ENCODE assay signal across 26 mouse cellular contexts in genomic region chr2:170712658-170713285, GRCm38 (mm10). TPM values are rescaled to one million over a fixed set of nuclear protein-coding genes. Genes with fewer than 3 reads are reported as not detected.
A peak's percentile ranks its signal among the peaks of the same experiment; 100 is the strongest.
DNase-seq lines count a peak whose midpoint lies in the region; ATAC-seq lines count a peak whose summit lies in the region.
"Had no signal": no experiment of that assay in that cellular context is flagged by ENCODE, and none has a peak within 500 bp of the region (broad histone marks: within the 10 kb centered on the region; RNA-seq: fewer than 3 reads in every experiment).

No protein-coding gene starts in this region.

- H3K27me3 ChIP-seq in liver, embryonic 11.5 days (replicated peaks; ENCODE audit: control insufficient read depth, insufficient read depth, low read length), result no peaks in the 10 kb centered on the region
- no peaks in the 10 kb centered on the region for H3K27me3 ChIP-seq in liver, embryonic 12.5 days (replicated peaks)
- H3K27me3 ChIP-seq in embryonic facial prominence, embryonic 10.5 days (replicated peaks; ENCODE audit: low read depth, poor library complexity, severe bottlenecking), result no peaks in the 10 kb centered on the region
- H3K27me3 ChIP-seq: forebrain, embryonic 13.5 days; hindbrain, embryonic 13.5 days; intestine, embryonic 15.5 days had no signal

- no peaks in the 10 kb centered on the region; the same call in 1 of the 2 replicates for H3K9me3 ChIP-seq in liver, embryonic 11.5 days (ENCODE audit: control insufficient read depth, low read length)
- H3K9me3 ChIP-seq in liver, embryonic 12.5 days (replicated peaks), result 0 out of 2 replicates have a peak, but pooled peaks cover 28% of the 10 kb centered on the region
- no peaks in the 10 kb centered on the region for H3K9me3 ChIP-seq in embryonic facial prominence, embryonic 10.5 days
- H3K9me3 ChIP-seq: forebrain, embryonic 10.5 days; forebrain, embryonic 13.5 days; hindbrain, embryonic 10.5 days; hindbrain, embryonic 13.5 days; intestine, embryonic 15.5 days had no signal

- no peak overlapping the region for H3K4me2 ChIP-seq in liver, embryonic 11.5 days
- H3K4me2 ChIP-seq in liver, embryonic 12.5 days, result no peak overlapping the region
- H3K4me2 ChIP-seq: forebrain, embryonic 13.5 days; hindbrain, embryonic 13.5 days; intestine, embryonic 15.5 days had no signal

- H3K4me1 ChIP-seq in liver, embryonic 11.5 days (replicated peaks; ENCODE audit: control insufficient read depth, insufficient read depth, low read length), result no peaks in the 10 kb centered on the region
- H3K4me1 ChIP-seq in liver, embryonic 12.5 days, result no peaks in the 10 kb centered on the region
- peaks cover 4% of the 10 kb centered on the region; the same call in 1 of the 2 replicates for H3K4me1 ChIP-seq in embryonic facial prominence, embryonic 10.5 days
- H3K4me1 ChIP-seq: forebrain, embryonic 13.5 days; hindbrain, embryonic 13.5 days; intestine, embryonic 15.5 days had no signal

- no peak overlapping the region for H3K27ac ChIP-seq in liver, embryonic 11.5 days (ENCODE audit: low read depth, low read length)
- H3K27ac ChIP-seq in liver, embryonic 12.5 days, result no peak overlapping the region
- H3K27ac ChIP-seq in embryonic facial prominence, embryonic 10.5 days (replicated peaks), result no peak overlapping the region
- H3K27ac ChIP-seq: forebrain, embryonic 10.5 days; forebrain, embryonic 13.5 days; hindbrain, embryonic 10.5 days; hindbrain, embryonic 13.5 days; intestine, embryonic 15.5 days had no signal

- peak; percentile 61 to 71 for DNase-seq in cerebellum, postnatal 10 days
- DNase-seq in cerebellum, adult 9-10 months, result no peak
- peak; percentile 26 to 28 for DNase-seq in cerebellum, postnatal 36 days
- DNase-seq in cerebellum, adult 18-20 months, result no peak
- DNase-seq in liver, embryonic 11.5 days (ENCODE audit: low spot score), result peak; percentile 23
- DNase-seq in embryonic facial prominence, embryonic 10.5 days (ENCODE audit: low spot score), result peak; percentile 1
- no peak for DNase-seq in gastrocnemius, adult 8-10 months (ENCODE audit: low spot score in 2 of 2)
- DNase-seq: adrenal gland, adult 2 months; adrenal gland, postnatal 14 days; embryo, embryonic 11 days; gastrocnemius, postnatal 14 days; heart, adult 18-20 months; heart, postnatal 36 days; kidney, adult 11 months; kidney, adult 8-10 months had no signal

- H3K9ac ChIP-seq in liver, embryonic 11.5 days (ENCODE audit: low read depth, low read length), result no peak overlapping the region
- H3K9ac ChIP-seq in liver, embryonic 12.5 days, result no peak overlapping the region
- H3K9ac ChIP-seq: forebrain, embryonic 13.5 days; hindbrain, embryonic 13.5 days; intestine, embryonic 15.5 days had no signal

- WGBS in liver, embryonic 11.5 days, result 72% methylated on average over 11 of the region's 11 CpGs
- WGBS in liver, embryonic 12.5 days (ENCODE audit: insufficient replicate concordance), result 62% methylated on average over 11 of the region's 11 CpGs
- 88% methylated on average over 11 of the region's 11 CpGs for WGBS in embryonic facial prominence, embryonic 10.5 days

- H3K36me3 ChIP-seq in liver, embryonic 11.5 days (ENCODE audit: control insufficient read depth, insufficient read depth, low read length), result no peaks in the 10 kb centered on the region
- no peaks in the 10 kb centered on the region for H3K36me3 ChIP-seq in liver, embryonic 12.5 days
- no peaks in the 10 kb centered on the region for H3K36me3 ChIP-seq in embryonic facial prominence, embryonic 10.5 days (replicated peaks)
- H3K36me3 ChIP-seq: forebrain, embryonic 10.5 days; hindbrain, embryonic 10.5 days; hindbrain, embryonic 13.5 days; intestine, embryonic 15.5 days had no signal

- no peak for ATAC-seq in liver, embryonic 11.5 days (replicated peaks; ENCODE audit: low FRiP score)
- no peak for ATAC-seq in liver, embryonic 12.5 days
- ATAC-seq: CD4-positive, CD25-positive, alpha-beta regulatory T cell, adult 4 months; forebrain, embryonic 13.5 days; forebrain, embryonic 16.5 days; hindbrain, embryonic 16.5 days; intestine, embryonic 15.5 days had no signal

- H3K4me3 ChIP-seq in liver, embryonic 11.5 days (ENCODE audit: low read depth, low read length), result no peak overlapping the region
- H3K4me3 ChIP-seq in liver, embryonic 12.5 days, result no peak overlapping the region
- H3K4me3 ChIP-seq in embryonic facial prominence, embryonic 10.5 days, result no peak overlapping the region
- H3K4me3 ChIP-seq: forebrain, embryonic 10.5 days; forebrain, embryonic 13.5 days; hindbrain, embryonic 10.5 days; hindbrain, embryonic 13.5 days; intestine, embryonic 15.5 days had no signal

RNA-seq across cellular contexts. Expression of gene Dok5, which starts 18.8 kb away (rescaled TPM):
- polyA plus RNA-seq in liver, embryonic 11.5 days (2014; fragmentation: Nextera tagmentation; extraction: Ambion mirVana), result 1.9 TPM in 2 replicates
- 0.76 and 0.92 TPM in 2 replicates for polyA plus RNA-seq in liver, embryonic 12.5 days (2016; fragmentation: Nextera tagmentation; extraction: Ambion mirVana)
- polyA plus RNA-seq in embryonic facial prominence, embryonic 10.5 days (2016; fragmentation: Nextera tagmentation; extraction: Ambion mirVana), result 11.8 and 16.3 TPM in 2 replicates
- total RNA-seq in gastrocnemius, adult 8-10 months (2022), result 1 to 10 TPM in 3 of 4 experiments, under 1 TPM in 1; 0.86 to 2.9 (median 2.3) TPM
- total RNA-seq: MEL had no signal
- polyA plus RNA-seq: C2C12; CD4-positive, CD25-positive, alpha-beta regulatory T cell, adult 4 months had no signal

Comparison
In these comparisons a context has a peak if more than half of its experiments do, and no peak if none do; other contexts are left out.
1. DNase-seq: peak in cerebellum, postnatal 10 days (2 of 2), cerebellum, postnatal 36 days (2 of 2), liver, embryonic 11.5 days (single experiment) and embryonic facial prominence, embryonic 10.5 days (single experiment); none in cerebellum, adult 9-10 months (single experiment), cerebellum, adult 18-20 months (0 of 2) and gastrocnemius, adult 8-10 months (0 of 2).